Mouse (Mus musculus) NIH3T3 (cell line): ENCODE measurements around the gene Syn3.
A peak's percentile ranks its signal among the peaks of the same experiment; 100 is the strongest.

Source experiments
- DNase-seq: peaks from one replicate; pipeline ENCODE4 v3.0.0-alpha.2; 2012; ENCODE audit warnings: low read depth

Gene Syn3

GRCm38 (mm10) chr10:86339649-86340379, 158.9 kb downstream of the Syn3 start:
- DNase-seq, result peak; percentile 100

GRCm38 (mm10) chr10:86339121-86339520, 159.6 kb downstream of the Syn3 start:
- no peak for DNase-seq

GRCm38 (mm10) chr10:86338121-86338715, 160.5 kb downstream of the Syn3 start:
- peak; percentile 71 for DNase-seq

GRCm38 (mm10) chr10:86337239-86337638, 161.5 kb downstream of the Syn3 start:
- DNase-seq, result no peak

- DNase-seq, result peak; percentile 80
Measured at GRCm38 (mm10) chr10:86336506-86336905, 162.2 kb downstream of the Syn3 start.

- DNase-seq, result peak; percentile 64
Measured at GRCm38 (mm10) chr10:86334581-86334980, 164.1 kb downstream of the Syn3 start.

- no peak for DNase-seq
Measured at GRCm38 (mm10) chr10:86332942-86333341, 165.8 kb downstream of the Syn3 start.

- DNase-seq, result peak; percentile 84
Measured at GRCm38 (mm10) chr10:86331681-86332281, 166.9 kb downstream of the Syn3 start.

GRCm38 (mm10) chr10:86330993-86331680, 167.6 kb downstream of the Syn3 start:
- DNase-seq, result no peak

GRCm38 (mm10) chr10:86329241-86329882, 169.3 kb downstream of the Syn3 start:
- DNase-seq, result no peak

- peak; percentile 63 for DNase-seq
Measured at GRCm38 (mm10) chr10:86328691-86329090, 170.0 kb downstream of the Syn3 start.

- peak; percentile 89 for DNase-seq
Measured at GRCm38 (mm10) chr10:86328143-86328542, 170.6 kb downstream of the Syn3 start.

- DNase-seq, result no peak
Measured at GRCm38 (mm10) chr10:86325272-86325671, 173.4 kb downstream of the Syn3 start.

GRCm38 (mm10) chr10:86323275-86323994, 175.3 kb downstream of the Syn3 start:
- DNase-seq, result no peak

GRCm38 (mm10) chr10:86322006-86322405, 176.7 kb downstream of the Syn3 start:
- DNase-seq, result no peak

- DNase-seq, result no peak
Measured at GRCm38 (mm10) chr10:86321194-86321593, 177.5 kb downstream of the Syn3 start.

- no peak for DNase-seq
Measured at GRCm38 (mm10) chr10:86320204-86320603, 178.5 kb downstream of the Syn3 start.

- no peak for DNase-seq
Measured at GRCm38 (mm10) chr10:86319526-86319925, 179.2 kb downstream of the Syn3 start.

- no peak for DNase-seq
Measured at GRCm38 (mm10) chr10:86318552-86319140, 180.1 kb downstream of the Syn3 start.

GRCm38 (mm10) chr10:86317633-86318032, 181.1 kb downstream of the Syn3 start:
- DNase-seq, result no peak

GRCm38 (mm10) chr10:86315513-86315912, 183.2 kb downstream of the Syn3 start:
- no peak for DNase-seq
